Mouse (Mus musculus): ENCODE measurements at regions not wholly inside any gene's neighbourhood (a gene's known extent, or its start where the extent isn't known, plus 50 kb on each side); places are given as distances from the start of the nearest gene placed in this dataset.
"Not testable (repeated sequence)": the region's sequence is repeated elsewhere in the genome, so short reads cannot be mapped to it uniquely, and the experiment has no call there.

DNA sequence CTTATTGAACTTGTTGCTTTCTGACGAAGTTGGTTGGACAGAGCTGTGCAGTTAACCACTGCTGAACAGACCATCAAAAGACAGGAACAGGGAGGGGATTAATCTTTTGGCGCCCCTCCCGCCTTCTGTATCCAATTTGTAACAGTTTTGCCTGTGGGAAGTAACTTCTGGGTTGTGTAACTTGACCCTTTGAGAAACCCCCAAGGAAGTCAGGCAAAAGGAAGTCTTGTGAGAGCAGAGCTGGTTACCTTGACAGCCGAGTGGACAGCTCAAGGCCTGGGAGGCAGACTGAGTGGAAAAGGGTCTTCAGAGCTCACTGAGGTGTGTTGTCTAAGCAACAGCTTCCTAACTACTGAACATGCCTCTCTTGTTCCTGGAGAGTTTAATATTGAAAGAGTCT is 75.8 kb upstream of the Hao2 start:
- DNase-seq (ENCODE audit: extremely low read depth, low read depth), result no peak

DNA sequence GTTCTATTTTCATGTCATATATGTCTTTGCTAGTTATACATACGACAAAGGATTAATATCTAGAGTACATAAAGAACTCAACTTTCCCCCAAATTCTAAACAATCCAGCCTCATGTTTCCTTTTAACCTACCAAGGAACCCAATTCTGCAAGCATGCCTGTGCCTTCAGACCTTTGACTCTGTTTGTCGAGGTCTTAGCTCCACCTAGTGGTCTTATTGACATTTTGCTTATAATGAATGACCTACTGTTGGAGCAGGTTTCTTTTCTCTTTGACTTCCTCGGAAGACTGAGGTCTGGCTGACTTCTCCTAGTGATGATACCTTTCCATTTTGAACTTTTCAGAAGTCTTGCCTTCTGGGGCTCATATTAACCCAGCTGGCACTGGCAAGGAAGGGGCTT is 82.7 kb upstream of the Hao2 start:
- DNase-seq (ENCODE audit: extremely low read depth, low read depth), result peak; percentile 68

DNA sequence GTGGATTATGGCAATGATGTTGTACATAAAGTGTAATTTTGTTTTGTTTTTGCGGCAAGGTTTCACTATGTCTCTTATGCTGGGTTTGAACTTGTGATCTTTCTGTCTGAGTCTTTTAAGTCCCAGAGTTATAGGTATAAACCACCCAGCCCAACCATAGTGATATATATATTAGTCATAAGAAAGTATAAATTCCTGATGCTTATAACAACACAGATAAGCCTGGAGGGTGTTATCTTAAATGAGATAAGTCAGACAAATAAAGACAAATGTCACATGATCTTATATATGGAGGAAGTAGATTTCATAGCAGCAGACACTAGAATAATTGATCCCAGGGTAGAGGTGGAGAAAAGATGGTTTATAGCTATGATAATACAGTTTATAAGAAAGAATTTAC is 89.7 kb upstream of the Hao2 start:
- DNase-seq (ENCODE audit: extremely low read depth, low read depth), result no peak

DNA sequence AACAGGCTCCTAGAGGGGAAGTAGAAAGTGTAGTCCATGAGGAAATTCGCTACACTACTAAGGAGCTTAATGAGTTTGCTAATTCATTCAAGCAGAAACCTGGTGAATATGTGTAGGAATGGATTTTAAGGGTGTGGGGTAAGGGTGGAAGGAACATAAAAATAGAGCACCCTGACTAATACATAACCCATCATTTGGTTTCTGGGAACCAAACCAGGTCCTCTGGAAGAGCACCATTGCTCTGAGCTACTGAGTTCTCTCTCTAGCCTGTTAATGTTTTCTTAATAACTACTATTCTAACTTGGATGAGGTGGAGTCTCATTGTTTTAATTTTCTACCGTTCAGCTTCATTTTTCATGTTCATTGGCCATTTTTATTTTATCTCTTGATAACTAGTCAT is 94.2 kb upstream of the Hao2 start:
- DNase-seq (ENCODE audit: extremely low read depth, low read depth), result not testable (repeated sequence)

DNA sequence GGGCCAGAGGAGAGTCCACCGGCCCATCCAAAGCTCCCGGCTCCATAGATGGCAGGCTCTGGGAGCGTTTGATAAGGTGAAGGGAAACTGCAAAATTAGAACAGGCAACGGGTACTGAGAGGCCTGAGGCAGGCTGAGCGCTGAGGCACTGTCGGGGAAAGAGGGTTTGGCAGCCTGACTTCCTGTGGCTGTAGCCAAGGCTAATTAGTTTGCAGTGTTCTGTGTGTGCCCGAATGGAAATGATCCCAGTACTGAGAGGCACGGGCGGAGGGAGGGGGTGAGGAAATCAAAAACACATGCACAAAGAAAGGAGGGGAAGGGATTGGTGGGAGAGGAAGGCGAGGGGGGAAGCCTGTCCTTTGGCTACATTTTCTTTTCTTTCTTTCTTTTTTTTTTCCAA is 97.8 kb upstream of the Hao2 start:
- no peak for DNase-seq (ENCODE audit: extremely low read depth, low read depth)

DNA sequence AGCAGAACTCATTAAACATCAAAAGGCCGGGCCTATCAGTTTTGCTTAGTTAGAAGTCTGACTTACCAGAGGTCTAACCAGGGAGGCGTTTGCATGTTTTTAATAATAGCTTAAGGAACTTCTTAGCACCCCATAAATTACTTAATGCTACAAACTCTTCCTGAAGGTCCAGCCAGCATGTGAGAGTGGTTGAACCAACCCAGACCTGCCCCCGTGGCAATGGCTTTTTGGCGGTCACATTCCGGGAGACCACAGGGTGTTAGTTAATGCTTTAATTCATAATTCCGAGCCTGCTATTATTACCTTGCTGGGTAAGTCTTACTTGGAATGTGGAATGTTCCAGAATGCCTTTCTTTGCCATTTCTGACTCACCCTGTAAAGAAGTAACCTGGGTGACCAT is 98.2 kb upstream of the Hao2 start:
- no peak for DNase-seq (ENCODE audit: extremely low read depth, low read depth)

DNA sequence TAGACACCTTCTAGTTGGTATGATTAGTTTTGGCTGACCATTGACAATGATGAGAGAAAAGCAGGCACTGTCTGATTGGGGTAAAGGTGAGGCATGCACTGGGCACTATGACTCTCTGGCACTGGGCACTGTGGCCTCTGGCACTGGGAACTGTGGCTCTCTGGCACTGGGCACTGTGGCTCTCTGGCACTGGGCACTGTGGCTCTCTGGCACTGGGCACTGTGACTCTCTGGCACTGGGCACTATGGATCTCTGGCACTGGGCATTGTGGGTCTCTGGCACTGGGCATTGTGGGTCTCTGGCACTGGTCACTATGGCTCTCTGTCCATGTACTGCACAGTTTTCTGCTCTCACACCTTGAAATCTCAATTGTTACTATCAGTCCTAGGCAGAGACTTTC is 101.0 kb upstream of the Hao2 start:
- DNase-seq (ENCODE audit: extremely low read depth, low read depth), result no peak

DNA sequence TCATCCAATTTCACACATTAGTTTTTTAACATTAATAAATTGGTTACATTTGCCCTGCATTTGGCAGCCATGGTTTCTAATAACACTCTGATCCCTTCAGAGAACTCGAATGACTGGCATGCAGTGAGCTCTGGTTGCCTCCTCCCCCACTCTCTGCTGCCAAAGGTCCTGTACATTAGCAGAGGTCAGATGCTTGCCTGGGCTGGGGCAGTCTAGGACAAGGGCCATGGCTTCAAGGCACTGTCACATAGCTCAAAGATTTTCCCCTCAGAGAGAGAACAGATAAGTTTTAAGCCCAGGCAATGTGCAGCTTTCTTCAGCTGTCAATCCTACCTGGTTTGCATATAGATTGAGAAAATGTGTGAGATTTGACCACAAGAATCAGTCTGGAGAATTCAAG is 110.2 kb upstream of the Wars2 start:
- no peak for DNase-seq (ENCODE audit: extremely low read depth, low read depth)

DNA sequence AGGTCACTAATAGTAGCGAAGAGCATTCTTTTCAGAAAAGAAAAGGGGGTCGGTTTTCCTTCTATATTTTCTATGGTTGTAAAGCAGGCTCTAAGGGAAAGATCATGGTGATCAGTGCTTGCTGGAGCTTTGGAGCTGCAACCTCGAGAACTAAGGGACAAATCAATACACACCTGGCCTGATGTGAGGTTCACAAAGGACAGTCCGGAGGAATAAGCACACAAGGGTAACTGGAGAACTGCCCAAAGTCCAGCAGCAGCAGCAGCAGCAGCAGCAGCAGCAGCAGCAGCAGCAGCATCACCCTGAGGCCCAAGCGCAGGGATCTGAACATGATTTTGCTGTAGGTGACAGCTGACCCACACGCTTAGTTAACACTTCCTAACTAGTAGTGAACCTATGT is 94.7 kb upstream of the Wars2 start:
- DNase-seq (ENCODE audit: extremely low read depth, low read depth), result no peak

DNA sequence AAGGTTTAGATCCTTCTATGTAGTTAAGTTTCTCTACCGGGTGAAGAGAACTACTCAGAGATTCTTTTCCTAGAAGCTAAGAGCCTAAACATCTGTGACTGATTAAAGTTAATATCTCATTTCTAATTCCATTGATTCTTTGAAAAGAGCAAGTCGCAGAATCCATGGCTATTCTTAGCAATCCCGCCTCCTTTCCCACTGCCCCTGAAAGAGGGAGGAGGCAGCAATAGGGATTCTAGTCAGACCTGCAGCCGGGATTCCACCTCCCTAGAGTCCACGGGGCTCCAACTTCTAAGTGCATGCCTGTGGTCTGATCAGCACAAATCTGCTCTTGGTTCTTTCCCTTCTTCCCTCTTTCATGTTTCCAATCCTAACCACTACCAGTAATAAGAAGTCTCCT is 93.7 kb upstream of the Wars2 start:
- DNase-seq (ENCODE audit: extremely low read depth, low read depth), result no peak

DNA sequence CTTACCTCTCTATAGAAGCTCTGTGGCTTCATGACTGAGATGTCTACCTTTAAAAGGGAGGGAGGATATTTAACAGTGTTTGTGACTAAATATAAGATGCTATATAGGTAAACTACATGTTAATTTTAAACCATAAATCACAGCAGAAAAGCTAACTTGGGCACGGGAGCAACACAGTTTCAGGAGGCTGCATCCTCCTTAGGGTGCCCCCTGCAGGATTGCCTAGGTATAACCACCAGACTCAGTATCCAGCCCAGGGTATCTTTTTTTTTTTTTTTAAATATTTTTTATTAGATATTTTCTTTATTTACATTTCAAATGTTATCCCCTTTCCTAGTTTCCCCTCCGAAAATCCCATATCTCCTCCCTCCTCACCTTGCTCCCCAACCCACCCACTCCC is 91.6 kb upstream of the Wars2 start:
- no peak for DNase-seq (ENCODE audit: extremely low read depth, low read depth)

DNA sequence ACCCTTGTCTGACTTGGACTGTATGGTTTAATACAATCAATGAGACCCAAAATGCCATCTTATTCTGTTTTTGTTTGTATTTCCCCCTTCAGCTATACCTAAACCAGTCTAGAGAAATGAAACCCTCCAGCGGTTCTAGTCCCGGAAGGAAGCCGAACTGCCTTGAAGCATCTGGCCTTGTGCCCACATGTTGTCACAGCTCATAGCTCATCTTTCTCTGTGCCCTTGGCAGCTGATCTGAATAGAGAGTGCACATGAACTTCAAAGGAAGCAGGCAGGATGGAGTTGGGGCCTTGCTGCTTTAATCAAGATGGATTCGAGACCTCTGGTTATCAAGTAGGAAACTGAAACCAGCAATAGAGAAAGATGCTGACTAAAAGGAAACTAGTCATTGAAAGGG is 88.7 kb upstream of the Wars2 start:
- DNase-seq (ENCODE audit: extremely low read depth, low read depth), result no peak

DNA sequence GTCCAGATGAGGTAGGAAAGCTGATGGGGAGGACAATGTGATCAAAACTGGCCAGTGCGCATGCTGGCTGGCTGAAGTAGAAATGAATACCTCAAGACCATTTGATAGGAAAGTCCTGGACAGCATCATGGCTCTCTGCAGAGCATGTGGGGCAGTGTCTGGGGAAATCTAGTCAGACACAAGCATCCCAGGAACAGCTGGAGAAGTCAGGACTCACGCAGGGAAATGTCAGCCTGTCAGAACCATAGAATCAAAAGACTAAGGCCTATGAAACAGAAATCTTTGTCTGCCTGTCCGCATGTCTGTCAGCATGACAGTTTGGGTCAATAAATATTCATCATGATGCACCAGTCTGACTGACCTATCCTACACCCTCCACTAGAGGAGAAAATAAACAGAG is 73.7 kb upstream of the Wars2 start:
- DNase-seq (ENCODE audit: extremely low read depth, low read depth), result no peak
